Mouse (Mus musculus) pancreas, adult 10 weeks (tissue): ENCODE results near the gene Sdc3. TPM values are rescaled to one million over a fixed set of nuclear protein-coding genes. Genes with fewer than 3 reads are reported as not detected.

Experiments used
- polyA plus RNA-seq: library from polyadenylated mRNA; stranded (reverse); fragments of 350-450 nt; fragmentation: Illumina TruSeq; extraction: RNeasy Lipid Tissue Mini Kit (QIAGEN cat#74804); gene quantifications from one replicate; pipeline ENCODE4 v1.2.3, GENCODE M21; 2015; ENCODE audit warnings: low read depth, low replicate concordance; ENCODE audit not compliant: insufficient read depth

Gene Sdc3
- 6.8 TPM for polyA plus RNA-seq

GRCm38 (mm10) chr4:130792376-130793179 lies at the start of gene Sdc3:
Sdc3 (plus strand) TSS chr4:130792537.

Other genes with a start within 250 kb of the Sdc3 start
- gene Nkain1, start 218.4 kb upstream of the Sdc3 start, polyA plus RNA-seq: 1.4 TPM
- gene Pum1, start 129.2 kb upstream of the Sdc3 start, polyA plus RNA-seq: 7.8 TPM
- 9.8 TPM for gene Laptm5, start 120.6 kb downstream of the Sdc3 start, polyA plus RNA-seq
- not detected for gene Matn1, start 151.8 kb downstream of the Sdc3 start, polyA plus RNA-seq